Mouse (Mus musculus) left cerebral cortex, postnatal 10 days (tissue): ENCODE data around the gene Atp2b1. TPM values are rescaled to one million over a fixed set of nuclear protein-coding genes. Genes with fewer than 3 reads are reported as not detected.

Source experiments
- DNase-seq, 2 experiments: peaks; one replicate each; pipeline ENCODE4 v3.0.0; 2021 to 2022; ENCODE audit warnings: low spot score in 2 of 2, mixed read lengths in 1 of 2; ENCODE audit errors: extremely low spot score in 1 of 2
- intact Hi-C: fragments of 180-260 bp; cut with DNase I; formaldehyde crosslinking; loops from one replicate; pipeline ENCODE4 v1.15.1; 2025
- total RNA-seq, 2 experiments: library from RNA; stranded (reverse); gene quantifications; 2 replicates each; pipeline ENCODE4 v1.2.3; 2021

Atp2b1 gene
- total RNA-seq = 100 to 1,000 TPM; 655 to 659 TPM

DNA sequence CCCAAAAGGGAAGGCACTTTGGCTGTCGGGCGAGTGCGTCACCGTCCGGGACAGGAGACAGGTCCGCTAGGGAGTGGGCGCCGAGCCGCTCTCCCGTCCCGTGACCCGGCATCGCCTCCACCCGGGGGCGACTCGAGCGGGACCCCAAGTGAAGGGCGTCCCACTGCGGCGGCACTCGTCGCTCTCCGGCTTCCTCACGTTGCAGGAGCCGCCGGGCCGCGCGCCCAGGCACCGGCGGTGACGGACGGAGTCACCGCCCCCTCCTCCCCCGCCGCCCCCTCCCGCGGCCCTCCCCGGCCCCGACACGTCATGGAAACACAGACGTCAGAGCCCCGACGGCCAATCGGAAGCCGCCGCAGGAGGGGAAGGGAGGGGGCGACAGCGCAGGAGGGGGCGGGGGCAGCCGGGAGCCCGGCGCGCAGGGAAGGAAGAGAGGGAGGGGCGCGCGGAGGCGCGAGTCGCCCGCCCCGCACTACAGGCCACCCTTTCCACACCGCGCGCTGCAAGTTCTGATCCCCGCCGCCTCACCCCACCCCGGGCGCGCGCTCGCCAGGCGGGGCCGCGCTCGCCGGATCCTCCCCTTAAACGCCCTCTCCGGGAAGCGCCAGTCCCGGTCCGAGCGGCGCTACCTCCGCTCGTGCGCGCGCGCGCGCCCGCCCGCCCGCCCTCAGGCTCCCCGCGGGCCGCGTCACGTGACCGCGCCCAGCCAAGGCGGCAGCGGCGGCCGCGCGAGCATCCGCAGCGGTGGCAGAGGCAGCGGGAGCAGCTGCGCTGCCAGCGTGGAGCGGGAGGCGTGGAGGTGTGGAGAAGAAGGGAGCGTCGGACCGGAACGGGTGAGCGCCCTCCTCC lies at the start of gene Atp2b1:
Gene Atp2b1, plus strand, starts transcription at position 446 of the 849 bp plus-strand sequence.
- intact Hi-C loops = loop anchor here (5.0 to 10.0 kb wide), 3 partner anchors 107 to 419 kb away; no protein-coding TSS in a partner anchor
- DNase-seq = peak; percentile 93 to 99

DNA sequence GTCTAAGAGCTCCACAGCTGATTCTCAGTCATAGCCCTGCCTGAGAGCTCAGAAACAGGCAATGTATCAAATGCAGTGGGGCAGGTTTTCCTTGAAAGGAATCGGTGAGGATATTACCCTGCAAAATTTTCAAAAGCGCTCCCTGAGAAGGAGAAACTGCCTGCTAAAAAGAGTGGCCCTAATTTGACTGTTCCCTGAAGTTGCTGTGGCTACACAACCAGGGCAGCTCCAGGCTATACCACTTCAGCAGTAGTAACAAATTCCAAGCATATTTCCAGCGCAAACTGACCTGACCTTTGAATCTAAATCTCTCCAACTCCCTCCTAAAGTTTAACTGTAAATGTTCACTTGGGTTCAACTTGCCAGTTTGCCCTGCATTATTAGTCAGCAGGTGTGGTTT lies 49.4 kb upstream of the Atp2b1 start:
- no peak for DNase-seq
- intact Hi-C loops = no loop called here

DNA sequence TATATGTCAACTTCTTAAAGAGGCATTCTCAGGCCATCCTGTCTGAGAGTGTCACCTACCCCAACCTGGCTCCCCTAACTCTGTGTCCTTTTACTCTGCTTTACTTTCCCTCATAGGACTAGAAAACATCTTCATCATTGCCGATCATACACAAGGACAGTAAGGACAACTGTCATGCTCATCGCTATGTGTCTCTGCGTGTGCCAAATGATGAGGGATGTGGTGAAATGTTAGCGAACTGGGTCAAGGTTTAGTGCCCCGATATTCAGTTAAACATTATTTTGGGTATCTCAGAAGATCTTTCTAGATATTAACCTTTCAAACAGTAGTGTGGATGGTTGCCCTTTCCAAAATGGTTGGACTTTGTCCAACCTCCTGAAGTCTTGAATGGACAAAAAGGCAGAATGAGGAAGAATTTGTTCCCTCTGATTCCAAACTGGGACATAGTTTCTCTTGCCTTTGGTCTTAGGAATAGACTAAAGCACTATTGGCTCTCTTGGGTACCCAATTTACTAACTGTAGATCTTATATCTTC lies 47.3 kb upstream of the Atp2b1 start:
- intact Hi-C loops = no loop called here
- no peak for DNase-seq

DNA sequence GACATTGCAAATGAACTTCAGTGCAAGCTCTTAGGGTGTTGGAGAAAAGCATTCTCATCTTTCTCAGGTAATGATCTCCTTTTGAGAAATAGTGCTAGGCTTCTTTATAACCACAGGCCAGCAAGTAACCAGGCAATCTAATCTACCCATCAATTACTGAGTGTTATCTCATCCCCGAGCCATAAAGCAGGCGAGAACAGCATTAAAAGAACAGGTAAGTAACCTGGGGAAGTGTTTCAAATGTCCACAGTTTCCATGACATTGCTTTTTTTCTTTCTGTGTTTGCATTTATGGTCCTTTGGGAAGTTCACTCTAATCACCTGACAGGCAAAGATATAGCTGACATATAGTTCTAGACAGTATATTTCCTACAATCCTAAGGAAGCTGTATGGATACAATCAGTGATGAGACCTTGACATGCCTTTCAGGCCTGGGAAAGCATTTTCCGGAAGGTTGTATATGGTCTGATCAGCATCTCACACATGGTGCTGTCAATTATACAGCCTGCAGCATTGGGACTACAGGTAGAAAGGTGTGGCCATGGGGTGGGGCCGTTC lies 45.8 kb upstream of the Atp2b1 start:
- no peak for DNase-seq
- intact Hi-C loops = no loop called here

DNA sequence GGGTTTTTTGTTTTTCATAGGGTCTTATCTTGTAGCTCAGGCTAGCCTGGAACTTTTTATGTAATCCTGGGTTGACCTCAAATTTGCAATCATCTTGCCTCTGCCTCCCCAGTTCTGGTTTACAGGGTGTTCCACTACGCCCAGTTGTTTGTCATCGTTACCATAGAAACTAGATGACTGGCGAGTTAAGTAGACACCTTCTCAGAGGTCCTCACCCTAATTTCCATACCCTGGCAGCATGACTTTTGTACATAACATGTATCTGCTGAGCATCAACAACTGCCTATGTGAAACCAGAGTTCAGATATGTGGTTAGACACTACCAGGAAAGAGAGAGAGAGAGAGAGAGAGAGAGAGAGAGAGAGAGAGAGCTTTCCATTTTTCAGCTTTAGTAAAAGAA lies 36.4 kb upstream of the Atp2b1 start:
- intact Hi-C loops = no loop called here
- no peak for DNase-seq

DNA sequence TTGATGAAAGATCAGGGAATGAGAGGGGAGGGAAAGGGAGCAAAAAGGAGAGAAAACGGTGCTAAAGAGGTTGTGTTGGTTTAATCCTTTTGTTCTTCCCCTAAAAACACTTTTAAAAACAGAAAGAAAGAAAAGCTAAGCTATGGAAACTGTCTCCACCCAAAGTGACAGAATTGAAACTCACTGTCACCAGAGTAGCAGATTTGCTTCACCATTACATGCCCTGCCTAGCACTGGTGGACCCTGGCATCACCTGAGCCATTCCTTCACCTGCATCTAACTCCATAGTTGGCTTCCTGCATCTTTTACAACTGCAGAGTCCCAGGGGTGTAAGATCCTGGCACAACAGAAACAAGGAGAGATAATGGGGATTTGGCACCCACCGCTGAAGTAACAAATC lies 35.6 kb upstream of the Atp2b1 start:
- intact Hi-C loops = no loop called here
- no peak for DNase-seq

DNA sequence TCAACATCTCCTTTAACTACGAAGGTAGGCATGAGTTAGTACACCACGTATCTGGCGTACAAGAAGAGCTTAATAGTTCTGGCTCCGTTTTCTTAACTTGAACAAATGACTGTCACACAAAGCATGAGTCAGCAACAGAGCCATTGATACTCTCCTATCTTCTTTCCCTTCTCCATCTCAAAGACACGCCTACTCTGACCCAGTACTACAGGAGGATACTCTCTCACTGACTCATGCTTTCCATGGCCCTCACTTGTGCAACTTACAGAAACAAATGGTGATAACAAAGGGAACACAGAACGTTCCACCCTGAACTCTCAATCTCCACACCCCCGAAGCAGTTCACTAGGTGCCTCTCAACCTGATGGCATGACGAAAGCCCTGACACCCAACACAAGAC lies 34.1 kb upstream of the Atp2b1 start:
- intact Hi-C loops = no loop called here
- DNase-seq = no peak

DNA sequence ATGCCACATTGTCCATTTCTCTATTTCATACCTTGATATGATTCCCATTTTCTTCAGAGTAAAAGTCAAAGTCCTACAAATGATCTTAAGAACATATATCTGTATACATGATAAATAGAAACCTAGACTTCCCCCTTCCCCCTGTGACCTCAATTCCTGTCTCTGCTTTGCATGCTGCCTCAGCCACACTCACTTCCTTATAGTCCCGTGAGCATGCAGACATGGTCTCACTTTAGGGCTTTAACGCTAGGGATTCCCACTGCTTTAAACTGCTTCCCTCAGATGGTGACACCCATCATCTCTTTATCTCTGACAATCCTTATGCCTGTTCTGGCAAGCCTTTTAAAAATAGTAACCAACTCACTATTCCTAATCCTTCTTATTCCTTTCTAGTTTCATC lies 33.5 kb upstream of the Atp2b1 start:
- intact Hi-C loops = no loop called here

DNA sequence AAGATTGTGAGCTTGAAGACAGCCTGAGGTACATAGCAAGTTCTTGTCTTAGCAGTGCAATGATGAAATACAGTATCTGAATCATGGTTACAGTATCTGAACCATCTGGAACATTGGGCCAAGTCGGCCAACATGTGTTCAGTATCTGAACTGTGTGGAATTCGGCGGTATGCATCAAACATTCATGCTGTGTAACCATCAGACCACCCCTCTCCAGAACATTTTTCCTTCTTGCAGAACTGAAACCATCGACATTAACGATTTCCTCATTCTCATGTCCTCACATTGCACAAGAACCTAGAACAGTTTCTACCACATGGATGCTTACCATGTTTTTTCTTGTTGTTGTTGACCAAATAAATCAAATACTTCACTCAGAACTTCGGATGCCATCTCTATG lies 32.7 kb upstream of the Atp2b1 start:
- intact Hi-C loops = no loop called here
- no peak for DNase-seq

More for the DNA sequence above, 33.5 kb upstream of the Atp2b1 start:
- DNase-seq = no peak

DNA sequence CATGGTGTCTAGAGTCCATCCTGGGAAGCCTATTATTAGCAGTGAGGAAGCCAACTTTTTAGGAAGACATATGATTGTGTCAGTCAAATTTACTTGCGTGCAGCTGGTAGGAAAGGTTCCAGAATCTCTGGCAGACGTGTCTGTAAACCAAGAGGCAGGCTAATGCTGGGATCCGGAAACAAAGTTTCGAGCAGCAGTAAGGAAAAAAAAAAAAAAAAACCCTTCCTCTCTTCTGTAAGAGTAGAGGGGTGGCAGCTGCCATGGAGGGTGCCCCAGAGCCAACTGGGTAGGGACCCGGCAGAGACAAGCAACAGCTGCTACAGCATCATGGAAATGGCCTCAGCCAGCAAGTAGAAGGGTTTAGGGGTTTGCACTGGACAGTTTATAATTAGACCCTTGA lies 31.6 kb upstream of the Atp2b1 start:
- no peak for DNase-seq
- intact Hi-C loops = no loop called here

DNA sequence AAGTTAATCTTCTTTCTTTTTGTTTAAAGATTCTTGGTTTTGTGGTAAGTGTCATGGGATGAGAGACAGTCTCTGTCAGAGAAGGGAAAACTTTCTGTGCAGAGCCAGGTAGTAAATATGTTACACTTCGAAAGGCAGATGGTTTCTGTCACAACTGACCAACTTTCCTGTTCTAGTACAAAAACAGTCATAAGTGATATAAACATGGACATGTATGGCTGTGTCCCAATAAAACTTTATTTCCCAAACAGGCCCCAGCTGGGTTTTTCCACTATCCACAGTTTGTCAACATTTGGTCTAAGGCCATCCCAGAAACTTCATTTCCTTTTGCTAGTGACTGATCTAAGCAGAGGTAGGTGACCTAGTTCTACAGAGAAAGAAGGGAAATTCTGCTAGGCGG lies 29.8 kb upstream of the Atp2b1 start:
- DNase-seq = no peak
- intact Hi-C loops = no loop called here

DNA sequence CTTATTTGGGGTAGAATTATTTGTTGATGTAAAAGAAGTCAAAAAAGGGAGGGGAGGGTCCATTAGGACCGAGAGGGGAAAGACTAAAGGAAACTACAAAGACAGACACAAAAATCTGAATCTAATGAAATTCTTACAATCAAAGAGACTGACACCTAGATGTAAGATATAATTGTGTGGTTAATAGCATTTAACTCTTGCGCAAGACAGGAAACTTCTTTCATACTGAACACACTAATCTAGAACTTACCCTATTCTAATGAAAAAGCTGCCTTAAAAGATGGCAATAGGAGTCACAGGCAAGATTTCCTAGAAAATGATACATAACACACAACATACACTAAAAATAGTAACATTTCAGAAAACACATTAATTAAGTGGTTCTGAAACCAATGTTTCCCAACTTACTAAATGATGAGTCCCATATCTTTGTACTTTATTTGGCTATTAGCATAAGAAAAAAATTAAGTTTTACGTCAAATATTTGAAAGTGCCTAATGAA lies 27.4 kb upstream of the Atp2b1 start:
- intact Hi-C loops = no loop called here
- DNase-seq = no peak

DNA sequence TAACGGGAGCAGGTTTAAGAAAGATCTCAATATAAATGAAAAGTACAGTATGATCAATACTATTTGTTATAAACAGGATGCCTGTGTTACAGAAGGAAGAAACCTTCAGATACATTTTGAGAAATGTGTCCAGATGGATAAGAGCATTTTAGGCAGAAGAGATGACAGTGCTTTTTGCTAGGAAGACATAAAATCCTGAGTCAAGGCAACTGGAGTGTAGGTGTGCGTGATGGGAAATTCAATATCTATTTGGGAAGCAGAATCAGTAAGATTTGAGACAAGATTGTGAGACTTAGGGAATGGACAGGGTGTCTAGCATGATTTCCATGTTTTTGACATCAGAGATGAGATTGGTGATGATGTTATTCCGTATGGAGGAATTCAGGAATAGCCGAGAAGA lies 22.8 kb upstream of the Atp2b1 start:
- no peak for DNase-seq
- intact Hi-C loops = no loop called here

DNA sequence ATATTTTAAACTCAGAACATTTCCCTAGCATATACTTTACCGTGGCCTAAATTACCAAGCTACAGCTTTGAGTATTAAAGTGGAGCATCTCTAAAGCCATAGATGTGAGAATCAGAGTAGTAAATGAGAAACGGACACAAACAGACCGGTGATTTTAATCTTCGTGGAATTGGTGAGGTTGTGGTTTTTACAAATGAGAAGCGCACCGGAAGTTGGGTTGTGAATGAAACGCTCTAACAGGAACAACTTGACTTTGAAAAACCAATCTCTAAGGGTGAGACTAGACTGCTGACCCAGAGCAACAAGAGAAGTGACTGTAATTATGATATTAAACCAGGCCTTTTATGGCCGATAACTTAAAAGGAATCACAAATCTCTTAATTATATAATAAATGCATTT lies 16.7 kb upstream of the Atp2b1 start:
- intact Hi-C loops = no loop called here

DNA sequence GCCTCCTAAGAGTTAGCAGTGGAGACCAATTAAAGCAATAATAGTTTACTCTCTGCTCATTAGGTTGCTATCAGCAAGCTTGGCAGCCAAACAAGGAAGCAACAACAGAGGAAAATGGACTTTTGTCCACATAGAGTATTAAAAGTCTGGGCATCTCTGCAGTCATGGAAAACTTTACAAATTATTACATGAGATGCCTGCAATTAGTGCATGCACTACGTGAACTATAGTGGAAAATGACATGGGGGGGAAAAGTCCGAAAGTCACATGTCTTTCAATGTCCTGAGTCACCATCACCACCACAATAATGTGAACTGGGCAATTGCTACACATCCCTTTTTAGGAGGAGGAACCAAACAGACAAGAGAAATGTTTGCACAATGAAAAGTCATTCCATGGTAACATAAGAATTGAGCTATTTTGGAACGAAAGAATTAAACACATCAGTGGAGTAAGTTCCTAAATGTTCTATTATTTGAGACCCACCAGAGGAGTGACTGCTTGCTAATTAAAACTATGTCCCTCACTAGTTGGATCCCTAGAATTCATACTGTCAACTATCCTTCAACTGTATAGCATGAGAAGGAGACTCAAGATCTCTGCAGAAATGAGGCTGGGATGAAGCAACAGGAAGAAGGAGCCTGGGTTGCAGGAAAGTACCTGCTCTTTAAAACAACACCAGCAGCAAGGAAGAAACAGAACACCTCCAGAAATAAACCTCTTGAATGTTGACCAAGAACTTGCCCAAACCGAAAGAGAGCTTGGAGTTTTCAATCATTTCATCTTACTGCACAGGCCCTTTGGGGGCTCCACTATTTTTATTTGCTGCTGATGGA lies 16.1 kb upstream of the Atp2b1 start:
- intact Hi-C loops = no loop called here
- no peak for DNase-seq

More for the DNA sequence above, 16.7 kb upstream of the Atp2b1 start:
- DNase-seq = no peak

DNA sequence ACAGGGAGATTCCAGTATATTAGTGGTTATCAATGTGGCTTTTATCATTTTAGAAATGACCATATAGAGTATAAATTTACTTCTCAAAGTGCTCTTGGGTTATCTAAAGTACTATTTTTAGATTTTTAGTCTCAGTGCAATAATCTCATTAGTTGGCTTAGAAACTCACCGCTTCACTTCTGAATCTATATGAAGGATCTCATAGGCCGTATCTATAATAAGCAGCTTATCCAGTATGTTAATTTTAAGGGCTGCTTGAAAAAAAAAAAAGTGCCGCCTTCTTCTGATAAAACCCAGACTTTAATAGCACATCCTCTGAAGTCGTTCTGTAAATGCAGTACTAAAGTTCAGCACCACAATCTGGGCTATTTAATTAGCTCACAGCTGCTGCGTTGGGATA lies 12.7 kb upstream of the Atp2b1 start:
- intact Hi-C loops = no loop called here
- no peak for DNase-seq

DNA sequence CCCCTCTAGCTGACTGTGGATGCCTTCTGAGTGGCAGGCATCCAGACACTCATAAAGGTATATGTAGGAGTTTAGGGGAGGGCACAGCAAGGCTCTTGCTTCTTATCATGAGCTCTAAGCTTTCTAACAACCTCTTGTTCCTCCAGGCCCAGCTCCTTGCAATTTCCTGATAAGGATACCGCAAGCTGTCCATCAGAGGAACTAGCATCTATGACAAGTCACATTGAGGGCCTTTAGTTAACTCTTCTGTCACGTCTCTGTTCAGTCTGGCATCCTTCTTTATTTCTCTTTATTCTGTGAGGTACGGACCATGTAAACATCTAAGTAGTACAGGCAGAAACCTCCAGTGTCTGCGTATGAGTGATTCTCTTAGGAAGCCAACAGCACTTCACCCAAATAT lies 8.2 kb upstream of the Atp2b1 start:
- intact Hi-C loops = no loop called here
- no peak for DNase-seq

DNA sequence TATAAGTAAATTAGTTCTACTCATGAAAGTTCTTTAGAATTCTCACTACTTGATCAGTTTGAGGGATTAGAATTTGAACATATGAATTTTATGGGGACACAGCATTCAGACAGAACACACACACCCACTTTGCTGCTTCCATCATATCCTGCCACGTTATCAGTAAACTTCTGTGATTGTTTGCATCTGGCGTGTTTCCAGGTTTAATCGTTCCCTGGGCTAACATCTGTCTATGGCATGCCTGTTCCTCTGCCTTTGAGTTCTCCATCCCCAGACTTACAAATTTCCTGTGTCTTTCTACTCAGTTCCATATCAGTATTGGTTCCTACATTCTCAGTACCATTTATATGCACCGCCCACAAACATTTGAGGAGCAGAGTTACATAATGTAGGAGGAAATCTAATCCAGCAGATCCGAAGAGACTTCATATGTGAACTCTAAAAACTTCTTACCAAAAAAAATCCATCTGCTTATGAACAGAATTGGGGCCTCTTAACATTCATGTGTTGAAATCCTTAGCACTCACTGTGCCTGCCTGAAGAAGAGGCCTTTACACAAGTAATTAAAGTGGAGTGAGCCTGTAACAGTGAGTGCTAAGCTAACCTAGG lies 7.2 kb upstream of the Atp2b1 start:
- intact Hi-C loops = no loop called here
- no peak for DNase-seq

DNA sequence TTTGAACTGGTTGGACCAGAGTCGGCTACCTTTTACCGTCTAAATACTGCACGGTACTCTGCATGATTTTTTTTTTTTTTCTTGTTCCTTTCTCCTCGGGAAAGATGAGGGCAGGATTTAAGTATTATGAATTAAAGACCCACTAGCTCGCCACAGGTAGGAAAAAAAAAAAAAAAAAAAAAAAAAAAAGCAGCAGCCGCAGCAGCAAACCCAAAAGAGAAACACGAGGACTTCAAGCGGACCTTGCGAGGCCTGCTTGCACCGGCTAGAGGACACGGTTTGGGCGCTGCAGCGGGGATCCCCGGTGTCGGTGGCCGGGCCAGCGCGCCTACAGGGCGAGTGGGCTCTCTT lies 621 bp upstream of the Atp2b1 start:
- intact Hi-C loops = loop anchor here (5.0 to 10.0 kb wide), 3 partner anchors 106 to 419 kb away; no protein-coding TSS in a partner anchor
- DNase-seq = no peak
